ENCODE assay signal across 23 mouse cellular contexts in the genomic region with DNA sequence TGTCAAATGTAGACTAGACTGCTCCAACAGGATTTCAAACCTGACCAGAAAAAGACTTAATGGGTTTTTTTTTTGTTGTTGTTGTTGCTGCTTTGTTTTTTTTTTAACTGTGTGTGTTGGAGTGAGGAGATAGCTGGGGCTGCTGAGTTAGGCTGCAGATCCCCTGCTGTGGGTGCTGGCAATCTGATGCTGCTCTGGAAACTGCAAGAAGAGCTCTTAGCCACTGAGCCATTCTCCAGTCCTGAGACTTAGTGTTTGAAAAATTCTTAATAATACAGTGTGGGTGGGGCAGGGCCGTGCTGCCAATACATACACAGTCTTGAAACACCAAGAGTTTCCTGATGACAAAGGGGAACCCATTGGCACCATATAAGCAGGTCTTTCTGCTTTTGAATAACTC.
DNase-seq lines count a peak whose midpoint lies in the region; TF ChIP-seq lines count a peak whose summit lies in the region.
"Had no signal": no experiment of that assay in that cellular context is flagged by ENCODE, and none has a peak within 500 bp of the region (broad histone marks: within the 10 kb centered on the region; RNA-seq: fewer than 3 reads in every experiment).

No protein-coding gene starts in this region.

- peak; percentile 20 to 29 for DNase-seq in cerebellum, postnatal 36 days
- DNase-seq in cerebellum, adult 8-10 months = no peak
- DNase-seq in layer of hippocampus, adult 2 months (ENCODE audit: low spot score in 2 of 2) = no peak
- DNase-seq in layer of hippocampus, adult 8-10 months (ENCODE audit: low spot score in 2 of 2) = no peak
- peak; percentile 18 for DNase-seq in R1 (ENCODE audit: low read depth, low spot score)
- DNase-seq in brain, embryonic 14.5 days (ENCODE audit: low read depth) = peak; percentile 66
- no peak for DNase-seq in adrenal gland, adult 18-20 months (ENCODE audit: low spot score in 2 of 2)
- DNase-seq: adrenal gland, adult 8-10 months; gastrocnemius, postnatal 25 days; heart, adult 18-20 months; heart, postnatal 4 days; kidney, adult 8-10 months; kidney, postnatal 4 days; layer of hippocampus, adult 9-11 months; lung, embryonic 14.5 days; right cerebral cortex, postnatal 25 days had no signal

- no peak for TF ChIP-seq CTCF in layer of hippocampus, adult 2 months (conservative IDR thresholded peaks at IDR 0.05)
- TF ChIP-seq CTCF in brain, embryonic 14.5 days (IDR thresholded peaks at IDR 0.05; ENCODE audit: borderline replicate concordance, extremely low read depth, insufficient read depth, insufficient read length) = no peak

- H3K27ac ChIP-seq in layer of hippocampus, adult 2 months = peak overlapping the region; percentile 86
- H3K27ac ChIP-seq: hindbrain, embryonic 13.5 days; kidney, postnatal 0 days; limb, embryonic 12.5 days; liver, embryonic 15.5 days; stomach, embryonic 15.5 days had no signal

- TF ChIP-seq POLR2A in brain, embryonic 14.5 days (IDR thresholded peaks at IDR 0.05; ENCODE audit: borderline replicate concordance, extremely low read depth, insufficient read depth, insufficient read length, poor library complexity, severe bottlenecking) = no peak

- H3K4me3 ChIP-seq in layer of hippocampus, adult 2 months = no peak overlapping the region
- H3K4me3 ChIP-seq: erythroblast, embryonic 14.5 days; heart, embryonic 12.5 days; hindbrain, embryonic 13.5 days; limb, embryonic 12.5 days; liver, embryonic 15.5 days; stomach, embryonic 15.5 days had no signal

Comparison
In these comparisons a context has a peak if more than half of its experiments do, and no peak if none do; other contexts are left out.
1. DNase-seq: peak in cerebellum, postnatal 36 days (2 of 2), R1 (single experiment) and brain, embryonic 14.5 days (single experiment); none in cerebellum, adult 8-10 months (single experiment), layer of hippocampus, adult 2 months (0 of 2), layer of hippocampus, adult 8-10 months (0 of 2) and adrenal gland, adult 18-20 months (0 of 2).